Comparison of ENCODE assay signal across 21 mouse cellular contexts in genomic region chr16:43291423-43291822, GRCm38 (mm10).
DNase-seq lines count a peak whose midpoint lies in the region; ATAC-seq and TF ChIP-seq lines count a peak whose summit lies in the region.
"Had no signal": no experiment of that assay in that cellular context is flagged by ENCODE, and none has a peak within 500 bp of the region (broad histone marks: within the 10 kb centered on the region; RNA-seq: fewer than 3 reads in every experiment).

No protein-coding gene starts in this region.

- H3K36me3 ChIP-seq in intestine, embryonic 15.5 days = no peaks in the 10 kb centered on the region
- H3K36me3 ChIP-seq in intestine, postnatal 0 days (ENCODE audit: control insufficient read depth, insufficient read depth) = no peaks in the 10 kb centered on the region
- no peaks in the 10 kb centered on the region for H3K36me3 ChIP-seq in lung, embryonic 16.5 days (ENCODE audit: control insufficient read depth, insufficient read depth, low read length)
- H3K36me3 ChIP-seq: hindbrain, embryonic 13.5 days; limb, embryonic 15.5 days; midbrain, embryonic 12.5 days had no signal

- no peak overlapping the region for H3K9ac ChIP-seq in intestine, embryonic 15.5 days
- no peak overlapping the region for H3K9ac ChIP-seq in intestine, postnatal 0 days (ENCODE audit: low read depth, low read length)
- H3K9ac ChIP-seq in lung, embryonic 16.5 days (ENCODE audit: low read length) = no peak overlapping the region
- H3K9ac ChIP-seq: hindbrain, embryonic 13.5 days; limb, embryonic 15.5 days; liver, embryonic 14.5 days; midbrain, embryonic 12.5 days had no signal

- H3K4me1 ChIP-seq in intestine, embryonic 15.5 days (replicated peaks) = no peaks in the 10 kb centered on the region
- no peaks in the 10 kb centered on the region for H3K4me1 ChIP-seq in intestine, postnatal 0 days (replicated peaks; ENCODE audit: control insufficient read depth, insufficient read depth, low read length)
- no peaks in the 10 kb centered on the region for H3K4me1 ChIP-seq in lung, adult 2 months (ENCODE audit: control insufficient read depth, insufficient read depth, low read length)
- H3K4me1 ChIP-seq in lung, embryonic 16.5 days (replicated peaks; ENCODE audit: control insufficient read depth, insufficient read depth, low read length) = no peaks in the 10 kb centered on the region
- H3K4me1 ChIP-seq: limb, embryonic 15.5 days had no signal

- no peak for ATAC-seq in intestine, embryonic 15.5 days
- no peak for ATAC-seq in intestine, postnatal 0 days
- peak; percentile 91 for ATAC-seq in lung, embryonic 16.5 days (ENCODE audit: low read depth)
- ATAC-seq: inflammation-experienced regulatory T-cells, adult 6 months had no signal

- H3K4me2 ChIP-seq in intestine, embryonic 15.5 days (replicated peaks) = no peak overlapping the region
- no peak overlapping the region for H3K4me2 ChIP-seq in intestine, postnatal 0 days (replicated peaks; ENCODE audit: low read depth)
- no peak overlapping the region for H3K4me2 ChIP-seq in lung, embryonic 16.5 days (ENCODE audit: low read depth, low read length)
- H3K4me2 ChIP-seq: hindbrain, embryonic 13.5 days; limb, embryonic 15.5 days; midbrain, embryonic 12.5 days had no signal

- H3K27ac ChIP-seq in intestine, embryonic 15.5 days = 0 out of 2 replicates have a peak overlapping the region, but pooled peaks have one; percentile 11
- no peak overlapping the region for H3K27ac ChIP-seq in intestine, postnatal 0 days (ENCODE audit: low read depth, low read length)
- no peak overlapping the region for H3K27ac ChIP-seq in lung, embryonic 16.5 days (ENCODE audit: low read length)
- H3K27ac ChIP-seq: hindbrain, embryonic 13.5 days; left cerebral cortex, adult 2 months; limb, embryonic 15.5 days; liver, embryonic 14.5 days; midbrain, embryonic 12.5 days; stomach, postnatal 0 days had no signal

- TF ChIP-seq CTCF in intestine, postnatal 0 days (IDR thresholded peaks at IDR 0.05; ENCODE audit: low read depth) = no peak
- no peak for TF ChIP-seq CTCF in lung, adult 2 months (IDR thresholded peaks at IDR 0.05; ENCODE audit: insufficient read depth, low read length)

- DNase-seq in lung, adult 18-20 months = peak; percentile 22 to 44
- no peak for DNase-seq in lung, adult 2 months
- peak; percentile 48 to 80 for DNase-seq in lung, postnatal 4 days
- DNase-seq in left cerebral cortex, postnatal 25 days (ENCODE audit: low spot score in 2 of 2) = no peak
- DNase-seq: adrenal gland, adult 2 months; cerebellum, adult 11 months; cerebellum, postnatal 10 days; gastrocnemius, postnatal 14 days; heart, adult 18-20 months; left cerebral cortex, postnatal 4 days; thymus, adult 2 months had no signal

- intact Hi-C loops in left cerebral cortex, postnatal 25 days (cut with DNase I) = no loop called here

- H3K27me3 ChIP-seq in intestine, embryonic 15.5 days (replicated peaks) = no peaks in the 10 kb centered on the region
- H3K27me3 ChIP-seq in intestine, postnatal 0 days (replicated peaks; ENCODE audit: control insufficient read depth, insufficient read depth, low read length) = no peaks in the 10 kb centered on the region
- no peaks in the 10 kb centered on the region for H3K27me3 ChIP-seq in lung, embryonic 16.5 days (ENCODE audit: control insufficient read depth, insufficient read depth, low read depth, low read length)
- H3K27me3 ChIP-seq: hindbrain, embryonic 13.5 days; limb, embryonic 15.5 days; midbrain, embryonic 12.5 days had no signal

- TF ChIP-seq POLR2A in lung, adult 2 months (IDR thresholded peaks at IDR 0.05; ENCODE audit: borderline replicate concordance, extremely low read depth, low read depth, low read length) = no peak

- H3K4me3 ChIP-seq in intestine, embryonic 15.5 days (replicated peaks) = no peak overlapping the region
- H3K4me3 ChIP-seq in intestine, postnatal 0 days (ENCODE audit: low read depth, low read length) = no peak overlapping the region
- no peak overlapping the region for H3K4me3 ChIP-seq in lung, adult 2 months (replicated peaks; ENCODE audit: extremely low read depth, low read depth, low read length)
- no peak overlapping the region for H3K4me3 ChIP-seq in lung, embryonic 16.5 days (ENCODE audit: low read length)
- H3K4me3 ChIP-seq: hindbrain, embryonic 13.5 days; left cerebral cortex, adult 2 months; limb, embryonic 15.5 days; midbrain, embryonic 12.5 days had no signal

- 46% methylated on average over 3 of the region's 3 CpGs for WGBS in intestine, embryonic 15.5 days
- WGBS in intestine, postnatal 0 days = 60% methylated on average over 3 of the region's 3 CpGs
- WGBS in lung, adult 2 months = 61% methylated on average over 3 of the region's 3 CpGs
- 55% methylated on average over 3 of the region's 3 CpGs for WGBS in lung, embryonic 16.5 days

- no peaks in the 10 kb centered on the region for H3K9me3 ChIP-seq in intestine, embryonic 15.5 days
- H3K9me3 ChIP-seq in intestine, postnatal 0 days (ENCODE audit: control insufficient read depth) = no peaks in the 10 kb centered on the region
- no peaks in the 10 kb centered on the region for H3K9me3 ChIP-seq in lung, embryonic 16.5 days (ENCODE audit: control insufficient read depth, low read length)
- H3K9me3 ChIP-seq: hindbrain, embryonic 13.5 days; limb, embryonic 15.5 days; midbrain, embryonic 12.5 days had no signal

Comparison
In these comparisons a context has a peak if more than half of its experiments do, and no peak if none do; other contexts are left out.
1. DNase-seq: peak in lung, adult 18-20 months (2 of 2) and lung, postnatal 4 days (2 of 2); none in lung, adult 2 months (single experiment) and left cerebral cortex, postnatal 25 days (0 of 2).